Mouse (Mus musculus) v-Abl transformed pro-B cells (cell line): Measurements from ENCODE around the gene Ptprr.

Experiments used
- in situ Hi-C, 2 experiments: fragments of 400-800 bp; cut with MboI; formaldehyde crosslinking; loops; one replicate each; pipeline ENCODE4 v1.15.1; 2025; ENCODE audit not compliant: unreplicated experiment in 2 of 2

The Ptprr gene

GRCm38 (mm10) chr10:116192293-116192692 is 174.3 kb downstream of the Ptprr start:
- in situ Hi-C loops: loop anchor here (10.0 to 25.0 kb wide), 3 partner anchors 855 to 1030 kb away; no protein-coding TSS in a partner anchor

GRCm38 (mm10) chr10:116194409-116194808 is 176.4 kb downstream of the Ptprr start:
- in situ Hi-C loops: loop anchor here (10.0 to 25.0 kb wide), 3 partner anchors 857 to 1032 kb away; no protein-coding TSS in a partner anchor

- in situ Hi-C loops: loop anchor here (5.0 to 25.0 kb wide), 5 partner anchors 790 to 1035 kb away; no protein-coding TSS in a partner anchor
Observed at GRCm38 (mm10) chr10:116196596-116197415, 178.8 kb downstream of the Ptprr start.

GRCm38 (mm10) chr10:116197416-116197939 is 179.5 kb downstream of the Ptprr start:
- in situ Hi-C loops: loop anchor here (5.0 to 25.0 kb wide), 5 partner anchors 790 to 1035 kb away; no protein-coding TSS in a partner anchor

GRCm38 (mm10) chr10:116199035-116199434 is 181.0 kb downstream of the Ptprr start:
- in situ Hi-C loops: loop anchor here (5.0 to 25.0 kb wide), 5 partner anchors 792 to 1037 kb away; no protein-coding TSS in a partner anchor

GRCm38 (mm10) chr10:116201542-116201941 is 183.5 kb downstream of the Ptprr start:
- in situ Hi-C loops: loop anchor here (5.0 to 25.0 kb wide), 9 partner anchors 413 to 1003 kb away; partner anchors contain the start of gene Myrfl (in 1 of the 2)

- in situ Hi-C loops: loop anchor here (10.0 to 25.0 kb wide), 8 partner anchors 409 to 999 kb away; partner anchors contain the start of gene Myrfl (in 1 of the 2)
Observed at GRCm38 (mm10) chr10:116205580-116206358, 187.8 kb downstream of the Ptprr start.

- in situ Hi-C loops: loop anchor here (10.0 to 25.0 kb wide), 8 partner anchors 408 to 998 kb away; partner anchors contain the start of gene Myrfl (in 1 of the 2)
Observed at GRCm38 (mm10) chr10:116206449-116206848, 188.4 kb downstream of the Ptprr start.

- in situ Hi-C loops: loop anchor here (10.0 to 25.0 kb wide), 8 partner anchors 407 to 997 kb away; partner anchors contain the start of gene Myrfl (in 1 of the 2)
Observed at GRCm38 (mm10) chr10:116207987-116208726, 190.1 kb downstream of the Ptprr start.

GRCm38 (mm10) chr10:116208727-116209115 is 190.7 kb downstream of the Ptprr start:
- in situ Hi-C loops: loop anchor here (10.0 to 25.0 kb wide), 8 partner anchors 406 to 996 kb away; partner anchors contain the start of gene Myrfl (in 1 of the 2)

GRCm38 (mm10) chr10:116212127-116212526 is 194.1 kb downstream of the Ptprr start:
- in situ Hi-C loops: loop anchor here (25.0 kb wide), 2 partner anchors 425 to 975 kb away; no protein-coding TSS in a partner anchor

- in situ Hi-C loops: loop anchor here (25.0 kb wide), 2 partner anchors 417 to 967 kb away; no protein-coding TSS in a partner anchor
Observed at GRCm38 (mm10) chr10:116220336-116221118, 202.5 kb downstream of the Ptprr start.

GRCm38 (mm10) chr10:116235299-116235698 is 217.3 kb downstream of the Ptprr start:
- in situ Hi-C loops: no loop called here

- in situ Hi-C loops: no loop called here
Observed at GRCm38 (mm10) chr10:116242200-116242599, 224.2 kb downstream of the Ptprr start.

- in situ Hi-C loops: no loop called here
Observed at GRCm38 (mm10) chr10:116243373-116243772, 225.4 kb downstream of the Ptprr start.

GRCm38 (mm10) chr10:116245632-116246031 is 227.6 kb downstream of the Ptprr start:
- in situ Hi-C loops: no loop called here

GRCm38 (mm10) chr10:116252668-116253067 is 234.7 kb downstream of the Ptprr start:
- in situ Hi-C loops: no loop called here

GRCm38 (mm10) chr10:116253972-116254371 is 236.0 kb downstream of the Ptprr start:
- in situ Hi-C loops: no loop called here

GRCm38 (mm10) chr10:116259298-116259697 is 241.3 kb downstream of the Ptprr start:
- in situ Hi-C loops: no loop called here
